Mouse (Mus musculus) spleen, embryonic (tissue): ENCODE data around the gene Celf3.

Experiments used
- CTCF ChIA-PET: fragments of 350-600 bp; sonication (Branson Sonifier 250); formaldehyde crosslinking; loops from one replicate; lab custom pipeline; 2022; lab: Charles Lee

The Celf3 gene

GRCm38 (mm10) chr3:94478591-94479169 lies 585 bp downstream of the Celf3 start:
- CTCF ChIA-PET: no interaction called here

DNA sequence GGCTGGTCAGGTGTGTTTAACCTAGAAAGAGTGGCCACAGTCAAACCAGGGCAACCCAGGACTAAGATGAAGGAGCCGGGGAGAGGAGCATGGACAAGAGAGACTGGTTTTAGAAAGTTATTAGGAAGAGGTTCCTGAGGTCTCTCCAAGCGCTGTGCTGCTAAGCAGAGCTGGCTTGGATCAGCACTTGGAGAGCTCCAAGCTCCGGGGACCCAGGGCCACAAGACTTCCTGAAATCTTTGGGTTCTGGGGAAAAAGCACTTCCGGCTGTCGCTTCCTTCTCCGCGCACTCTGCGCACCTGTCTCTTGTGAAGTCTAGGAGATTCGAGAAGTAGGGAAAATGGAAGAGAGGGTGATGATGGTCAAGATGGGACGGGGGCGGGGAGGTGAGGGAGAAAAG lies 1.5 kb downstream of the Celf3 start:
- CTCF ChIA-PET: no interaction called here

- CTCF ChIA-PET: no interaction called here
These were observed 2.3 kb downstream of the Celf3 start, which contains the start of gene Riiad1 for GRCm38 (mm10) chr3:94480291-94480884. TSS of gene Riiad1 (minus strand) at chr3:94480341.

DNA sequence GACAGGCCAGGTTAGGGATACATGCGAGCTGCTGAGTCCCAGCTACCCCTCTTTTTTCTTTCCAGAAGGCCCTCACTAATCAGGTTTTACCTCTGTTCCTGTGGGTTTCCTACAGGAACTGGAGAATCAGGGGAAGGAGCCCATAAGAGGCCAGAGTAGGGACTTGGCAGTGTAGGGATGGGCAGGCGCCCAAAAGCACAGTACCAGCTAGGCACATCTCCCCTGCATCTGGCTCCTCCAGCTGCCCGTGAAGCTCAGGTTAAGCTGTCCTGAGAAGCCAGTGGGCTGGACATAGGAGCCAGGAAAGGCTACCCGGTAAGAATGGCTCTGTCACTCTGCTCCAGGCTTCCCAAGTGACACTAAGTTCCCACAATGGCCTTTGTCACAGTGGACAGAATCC lies 3.3 kb downstream of the Celf3 start:
- CTCF ChIA-PET: no interaction called here

DNA sequence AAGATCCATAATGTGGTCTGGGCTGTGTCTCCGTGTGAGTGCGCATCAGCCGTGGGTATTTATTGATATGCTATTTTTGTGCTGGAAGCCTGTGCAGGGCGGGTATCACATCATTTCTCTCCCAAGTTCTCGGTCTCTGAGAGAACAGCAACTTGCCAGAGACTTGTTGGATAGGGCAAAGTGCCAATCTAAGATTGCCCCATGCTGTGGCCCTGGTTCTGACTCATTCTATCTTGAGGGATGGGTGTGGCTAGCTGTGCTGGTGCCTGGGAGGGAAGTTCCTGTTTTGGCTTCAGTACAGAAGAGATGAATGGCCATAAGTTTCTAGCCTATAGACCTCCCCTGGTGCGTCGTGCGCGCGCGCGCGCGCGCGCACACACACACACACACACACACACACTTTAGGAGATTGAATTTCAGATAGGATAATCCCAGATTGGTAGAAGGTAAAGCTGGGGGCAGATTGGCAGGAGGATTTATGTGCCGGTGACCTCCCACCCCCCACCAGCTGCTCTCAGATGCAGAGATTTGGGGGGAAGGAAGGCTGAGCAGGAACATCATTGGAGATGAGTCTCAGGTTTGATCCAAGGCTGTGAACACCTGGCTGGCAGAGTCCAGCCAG lies 4.8 kb downstream of the Celf3 start:
- CTCF ChIA-PET: no interaction called here

- CTCF ChIA-PET: no interaction called here
These were observed 5.8 kb downstream of the Celf3 start for GRCm38 (mm10) chr3:94483790-94484439.

DNA sequence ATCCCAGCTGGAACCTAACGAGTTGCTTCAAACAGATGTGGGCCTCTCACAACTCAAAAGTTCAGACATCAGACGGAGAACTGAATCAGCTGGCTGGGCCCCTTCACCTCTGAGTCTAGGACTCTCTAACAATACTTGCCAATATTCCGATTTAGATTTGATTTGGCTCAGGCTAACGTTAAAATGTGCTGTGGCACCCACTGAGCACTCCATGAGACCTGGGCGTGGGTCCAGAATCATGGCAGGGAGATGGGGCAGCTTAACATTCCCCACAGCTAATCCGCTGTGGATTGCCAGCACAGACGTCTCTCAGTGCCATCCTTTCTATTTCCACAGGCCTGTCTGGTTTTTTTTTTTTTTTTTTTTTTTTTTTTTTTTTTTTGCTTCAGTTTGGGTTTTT lies 7.8 kb downstream of the Celf3 start:
- CTCF ChIA-PET: no interaction called here

GRCm38 (mm10) chr3:94487581-94487980 lies 9.5 kb downstream of the Celf3 start:
- CTCF ChIA-PET: no interaction called here

GRCm38 (mm10) chr3:94497162-94497561 lies 19.1 kb downstream of the Celf3 start:
- CTCF ChIA-PET: no interaction called here

- CTCF ChIA-PET: interaction anchor here (0.6 kb wide), 1 partner anchor 72 kb away, joined by 3 read pairs; no protein-coding TSS in a partner anchor
These were observed 24.1 kb downstream of the Celf3 start for GRCm38 (mm10) chr3:94502243-94502642.

DNA sequence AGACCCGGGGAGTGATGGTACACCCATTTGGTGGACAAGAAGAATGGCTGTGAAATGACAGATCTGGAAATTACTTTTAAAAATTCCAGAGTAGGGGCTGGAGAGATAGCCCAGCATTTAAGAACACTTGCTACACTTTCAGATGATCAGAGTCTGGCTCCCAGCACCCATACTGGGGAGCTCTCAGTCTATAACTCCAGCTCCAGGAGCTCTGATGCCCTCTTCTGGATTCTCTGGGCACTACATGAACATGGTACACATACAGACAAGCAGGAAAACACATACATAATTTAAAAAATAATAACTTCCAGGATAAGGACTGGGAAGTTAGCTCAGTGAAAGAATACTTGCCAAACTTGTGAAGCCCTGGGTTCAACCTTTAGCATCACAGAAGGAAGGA lies 28.6 kb downstream of the Celf3 start:
- CTCF ChIA-PET: no interaction called here

- CTCF ChIA-PET: no interaction called here
These were observed 48.6 kb downstream of the Celf3 start for GRCm38 (mm10) chr3:94526731-94527130.

DNA sequence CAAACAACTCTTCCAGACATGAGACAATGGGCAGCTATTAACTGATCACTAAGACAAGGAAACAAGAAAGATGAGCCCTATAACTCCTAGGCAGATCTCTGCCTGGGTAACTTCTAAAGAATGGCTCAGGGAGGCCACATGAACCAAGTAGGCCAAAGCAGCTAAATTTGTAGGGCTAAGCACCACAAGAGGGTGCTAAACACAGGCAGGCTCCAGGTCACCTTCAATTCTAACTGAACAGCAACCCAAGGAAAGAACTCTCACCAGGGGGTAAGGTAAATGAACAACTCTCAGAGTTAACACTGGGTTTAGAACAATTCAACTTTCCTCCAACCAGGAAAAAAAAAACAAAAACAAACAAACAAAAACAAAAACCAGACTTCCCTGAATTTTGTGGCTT lies 55.9 kb downstream of the Celf3 start:
- CTCF ChIA-PET: interaction anchor here (0.7 kb wide), 1 partner anchor 81 kb away, joined by 5 read pairs; no protein-coding TSS in a partner anchor

GRCm38 (mm10) chr3:94537187-94537586 lies 59.1 kb downstream of the Celf3 start:
- CTCF ChIA-PET: no interaction called here
